Mouse (Mus musculus): ENCODE results near the gene Pla2g2d.
"Not testable (repeated sequence)": the region's sequence is repeated elsewhere in the genome, so short reads cannot be mapped to it uniquely, and the experiment has no call there.

Gene Pla2g2d

GRCm38 (mm10) chr4:138780300-138780699 is 4.8 kb downstream of the Pla2g2d start:
- DNase-seq (ENCODE audit: low spot score in 2 of 2) = no peak

- no peak for DNase-seq (ENCODE audit: low spot score in 2 of 2)
These were observed 6.6 kb downstream of the Pla2g2d start for GRCm38 (mm10) chr4:138782098-138782497.

- no peak for DNase-seq (ENCODE audit: low spot score in 2 of 2)
These were observed 10.2 kb downstream of the Pla2g2d start for GRCm38 (mm10) chr4:138785721-138786120.

- DNase-seq (ENCODE audit: low spot score in 2 of 2) = peak; percentile 16 to 24
These were observed 10.6 kb downstream of the Pla2g2d start for GRCm38 (mm10) chr4:138786141-138786540.

- DNase-seq (ENCODE audit: low spot score in 2 of 2) = no peak
These were observed 12.8 kb downstream of the Pla2g2d start for GRCm38 (mm10) chr4:138788381-138788780.

DNA sequence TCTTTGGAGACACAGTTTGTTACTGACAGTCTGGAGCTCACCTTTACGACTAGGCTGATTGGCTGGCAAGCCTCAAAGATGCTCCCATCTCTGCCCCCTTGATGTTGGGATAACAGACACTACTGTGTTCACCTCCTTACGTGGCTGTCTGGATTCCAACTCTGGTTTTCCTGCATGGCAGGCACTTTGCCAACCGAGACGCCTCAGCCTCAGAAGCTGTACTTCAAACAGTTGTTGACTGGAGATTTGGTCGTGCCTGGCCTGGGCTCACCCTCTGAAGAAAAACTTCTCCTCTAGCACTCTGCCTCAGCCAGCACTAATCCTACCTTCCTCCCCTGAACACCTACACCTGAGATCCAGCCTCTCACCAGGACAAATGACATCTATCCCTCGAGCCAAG is 15.9 kb downstream of the Pla2g2d start:
- DNase-seq (ENCODE audit: low spot score in 2 of 2) = no peak

- no peak for DNase-seq (ENCODE audit: low spot score in 2 of 2)
These were observed 17.1 kb downstream of the Pla2g2d start for GRCm38 (mm10) chr4:138792599-138792998.

- DNase-seq (ENCODE audit: low spot score in 2 of 2) = no peak
These were observed 17.7 kb downstream of the Pla2g2d start for GRCm38 (mm10) chr4:138793276-138793675.

DNA sequence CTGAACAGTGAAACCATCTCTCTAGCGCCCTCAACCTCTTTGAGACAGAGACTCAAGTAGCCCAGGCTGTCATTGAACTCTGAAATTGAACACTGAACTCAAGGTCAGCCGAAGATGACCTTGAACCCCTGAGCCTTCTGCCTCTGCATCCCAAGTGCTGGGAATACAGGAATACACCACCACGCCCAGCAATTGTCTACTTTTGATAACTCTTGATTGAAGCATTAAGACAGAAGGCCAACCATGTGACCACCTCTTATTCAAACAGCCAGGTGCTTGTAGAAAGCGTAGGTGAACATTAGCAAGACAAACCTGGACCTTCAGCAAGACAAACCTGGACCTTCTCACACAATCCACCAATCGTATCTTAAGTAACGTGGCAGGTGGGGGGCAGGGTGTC is 18.8 kb downstream of the Pla2g2d start:
- DNase-seq (ENCODE audit: low spot score in 2 of 2) = no peak

- DNase-seq (ENCODE audit: low spot score in 2 of 2) = no peak
These were observed 21.1 kb downstream of the Pla2g2d start for GRCm38 (mm10) chr4:138796513-138797216.

DNA sequence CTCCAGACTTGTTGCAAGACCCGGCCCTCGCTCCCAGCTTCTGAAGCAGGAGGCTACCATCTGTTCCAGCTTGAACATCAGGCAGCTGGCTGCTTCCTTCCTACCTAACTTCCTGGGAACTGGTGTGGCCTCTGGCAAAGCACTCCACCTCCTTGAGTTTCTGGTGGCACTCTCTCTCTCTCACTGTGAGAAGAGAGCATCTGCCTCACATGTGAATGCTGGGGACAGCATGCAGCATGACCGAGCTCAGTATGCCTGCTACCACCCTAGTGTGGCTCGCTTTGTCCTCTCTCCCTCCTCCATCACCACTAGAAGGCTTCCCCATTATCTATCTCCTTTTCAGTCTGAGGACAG is 21.7 kb downstream of the Pla2g2d start:
- no peak for DNase-seq (ENCODE audit: low spot score in 2 of 2)

- DNase-seq (ENCODE audit: low spot score in 2 of 2) = no peak
These were observed 24.7 kb downstream of the Pla2g2d start for GRCm38 (mm10) chr4:138800134-138800744.

DNA sequence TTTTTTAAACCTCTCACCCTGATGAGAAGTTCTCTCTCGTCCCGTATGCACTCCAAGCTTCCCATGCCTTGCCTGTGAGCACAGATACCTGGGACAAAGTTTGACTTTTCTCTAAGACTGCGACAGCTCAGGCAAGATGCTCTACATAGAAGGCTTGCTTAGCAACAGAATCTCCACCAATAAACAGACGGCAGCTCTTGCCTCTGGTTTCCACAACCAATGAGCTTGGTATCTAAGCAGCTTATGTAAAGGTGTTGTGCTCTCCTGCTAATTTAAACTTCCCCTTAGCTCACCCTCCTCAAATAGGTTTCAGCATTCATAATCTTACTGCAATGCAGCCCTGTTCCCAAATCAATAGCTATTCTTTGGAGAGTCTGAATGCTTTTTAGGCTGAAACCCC is 26.1 kb downstream of the Pla2g2d start:
- no peak for DNase-seq (ENCODE audit: low spot score in 2 of 2)

DNA sequence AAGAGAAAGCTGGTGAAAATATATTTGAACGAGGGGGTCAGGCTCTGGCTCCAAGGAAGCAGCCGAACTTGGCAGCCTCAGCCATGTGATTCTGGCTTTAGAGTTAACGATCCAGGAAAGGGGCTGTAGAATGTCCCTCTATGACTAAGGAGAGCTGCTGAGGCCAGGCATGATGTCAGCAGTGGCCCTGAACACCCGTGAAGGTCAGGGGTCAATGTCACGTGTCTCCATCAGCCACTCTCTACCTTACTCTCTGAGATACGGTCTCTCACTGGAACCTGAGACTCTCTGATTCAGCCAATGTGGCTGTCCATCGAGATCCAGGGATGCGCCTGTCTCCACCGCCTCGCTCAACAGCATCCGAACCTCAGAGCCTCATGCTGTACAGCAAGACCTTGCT is 27.4 kb downstream of the Pla2g2d start:
- no peak for DNase-seq (ENCODE audit: low spot score in 2 of 2)

GRCm38 (mm10) chr4:138805248-138805647 is 29.7 kb downstream of the Pla2g2d start:
- DNase-seq (ENCODE audit: low spot score in 2 of 2) = no peak

GRCm38 (mm10) chr4:138806160-138806559 is 30.6 kb downstream of the Pla2g2d start:
- DNase-seq (ENCODE audit: low spot score in 2 of 2) = no peak

- no peak for DNase-seq (ENCODE audit: low spot score in 2 of 2)
These were observed 31.5 kb downstream of the Pla2g2d start for GRCm38 (mm10) chr4:138806920-138807541.

DNA sequence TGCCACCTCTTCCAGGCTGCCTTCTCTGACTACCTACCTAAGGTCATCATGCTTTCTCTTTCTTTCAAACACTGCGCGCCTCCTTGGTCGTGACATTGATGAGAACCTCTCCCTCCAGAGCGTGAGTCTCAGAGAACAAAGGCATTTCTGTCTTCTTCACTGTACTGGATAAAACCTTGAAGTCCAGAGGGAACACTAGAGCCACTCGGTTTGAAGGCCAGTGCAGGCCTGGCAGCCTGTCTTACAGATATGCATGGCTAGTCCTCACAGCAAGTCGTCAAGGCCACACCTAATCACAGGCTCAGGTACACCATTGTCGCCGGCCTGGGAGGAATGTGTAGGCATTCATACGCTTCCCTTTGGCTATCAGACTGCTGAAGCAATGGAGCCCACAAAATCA is 40.6 kb downstream of the Pla2g2d start:
- no peak for DNase-seq (ENCODE audit: low spot score in 2 of 2)

- no peak for DNase-seq (ENCODE audit: low spot score in 2 of 2)
These were observed 42.2 kb downstream of the Pla2g2d start for GRCm38 (mm10) chr4:138817736-138818135.

- peak; percentile 35 to 61 for DNase-seq (ENCODE audit: low spot score in 2 of 2)
These were observed 43.6 kb downstream of the Pla2g2d start for GRCm38 (mm10) chr4:138819101-138819500.

GRCm38 (mm10) chr4:138821036-138821435 is 45.5 kb downstream of the Pla2g2d start:
- no peak for DNase-seq (ENCODE audit: low spot score in 2 of 2)

DNA sequence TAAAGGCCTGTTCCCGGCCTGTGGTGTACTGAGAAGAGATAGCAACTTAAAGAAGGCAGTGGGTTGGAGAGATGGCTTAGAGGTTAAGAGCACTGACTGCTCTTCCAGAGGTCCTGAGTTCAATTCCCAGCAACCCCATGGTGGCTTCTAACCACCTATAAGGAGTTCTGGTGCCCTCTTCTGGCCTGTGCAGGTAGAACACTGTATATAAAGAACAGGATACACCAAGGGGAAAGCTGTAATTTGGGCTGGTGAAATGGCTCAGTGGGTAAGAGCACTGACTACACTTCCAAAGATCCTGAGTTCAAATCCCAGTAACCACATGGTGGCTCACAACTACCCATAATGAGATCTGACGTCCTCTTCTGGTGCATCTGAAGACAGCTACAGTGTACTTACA is 48.6 kb downstream of the Pla2g2d start:
- not testable (repeated sequence) for DNase-seq (ENCODE audit: low spot score in 2 of 2)

DNA sequence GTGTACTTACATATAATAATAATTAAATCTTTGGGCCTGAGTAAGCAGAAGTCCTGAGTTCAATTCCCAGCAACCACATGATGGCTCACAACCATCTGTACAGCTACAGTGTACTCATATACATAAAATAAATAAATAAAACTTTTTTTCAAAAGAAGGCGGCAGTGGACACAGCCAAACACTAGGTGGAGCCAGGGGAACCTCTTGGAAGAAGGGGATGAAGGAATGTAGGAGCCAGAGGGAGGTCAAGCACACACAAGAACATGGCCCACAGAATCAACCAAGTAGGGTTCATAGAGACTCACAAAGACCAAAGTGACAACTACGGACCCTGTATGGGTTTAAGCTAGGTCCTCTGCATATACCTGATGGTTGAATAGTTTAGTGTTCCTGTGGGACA is 49.1 kb downstream of the Pla2g2d start:
- DNase-seq (ENCODE audit: low spot score in 2 of 2) = no peak

Measured in heart, adult 9 months (tissue).